Mouse (Mus musculus) olfactory bulb, adult 2 months (tissue): ENCODE measurements around the gene Fam168a. TPM values are rescaled to one million over a fixed set of nuclear protein-coding genes. Genes with fewer than 3 reads are reported as not detected.

Source experiments
- H3K27ac ChIP-seq: fragments of 200-500 bp; 2 replicates; pipeline ENCODE4 v1.5.1; 2012; ENCODE audit warnings: low read depth, low read length; ENCODE audit not compliant: insufficient read depth
- H3K4me1 ChIP-seq: fragments of 200-500 bp; 2 replicates; pipeline ENCODE4 v1.6.1; 2012; ENCODE audit warnings: low read length; ENCODE audit not compliant: control insufficient read depth, insufficient read depth
- H3K4me3 ChIP-seq: fragments of 200-500 bp; 2 replicates; pipeline ENCODE4 v1.5.1; 2012; ENCODE audit warnings: mild to moderate bottlenecking, low read depth, low read length, moderate library complexity; ENCODE audit not compliant: insufficient read depth
- CTCF ChIP-seq: fragments of 200-500 bp; IDR thresholded peaks from 2 replicates; pipeline ENCODE4 v1.5.1; 2012; ENCODE audit warnings: low read depth, mild to moderate bottlenecking, low read length, moderate library complexity; ENCODE audit not compliant: insufficient read depth
- POLR2A ChIP-seq: fragments of 200-500 bp; IDR thresholded peaks from 2 replicates; pipeline ENCODE4 v1.6.1; 2012; ENCODE audit warnings: mild to moderate bottlenecking, low read depth, low read length, moderate library complexity; ENCODE audit not compliant: insufficient read depth
- WGBS: fragments of 180-500 bp; shearing (Covaris S2); methylation state at CpG from one replicate; pipeline ENCODE4 v1.1.7; 2018; 5-methylcytosine and 5-hydroxymethylcytosine counted together
- polyA plus RNA-seq: library from polyadenylated mRNA; stranded (reverse); fragments of >200 nt; gene quantifications from 2 replicates; pipeline ENCODE4 v1.2.4, GENCODE M21; 2012; ENCODE audit warnings: low replicate concordance; ENCODE audit not compliant: missing spikeins, insufficient read depth, insufficient read length

The Fam168a gene
- polyA plus RNA-seq, 1 experiment: not detected

GRCm38 (mm10) chr7:100693199-100693598 lies 13.2 kb upstream of the Fam168a start:
- 81% methylated on average over 8 of the region's 8 CpGs for WGBS
- Histone ChIP-seq H3K4me1 (no peaks in the 10 kb centered on the region), H3K4me3 (no peak overlapping the region), H3K27ac (no peak overlapping the region)
- TF ChIP-seq POLR2A (no peak), CTCF (no peak)

GRCm38 (mm10) chr7:100699771-100700770 lies 6.4 kb upstream of the Fam168a start:
- Histone ChIP-seq H3K4me1 (no peaks in the 10 kb centered on the region), H3K27ac (no peak overlapping the region), H3K4me3 (no peak overlapping the region)
- 81% methylated on average over 8 of the region's 8 CpGs for WGBS
- TF ChIP-seq POLR2A (no peak), CTCF (no peak)

GRCm38 (mm10) chr7:100706883-100707480 lies 547 bp downstream of the Fam168a start:
- WGBS: 1% methylated on average over 23 of the region's 23 CpGs
- Histone ChIP-seq H3K27ac (peak overlapping the region; percentile 89), H3K4me1 (no peaks in the 10 kb centered on the region), H3K4me3 (peak overlapping the region; percentile 84)
- no peak; the same call in 1 of the 2 replicates for TF ChIP-seq POLR2A
- no peak for TF ChIP-seq CTCF

GRCm38 (mm10) chr7:100718741-100719140 lies 12.3 kb downstream of the Fam168a start:
- Histone ChIP-seq H3K27ac (no peak overlapping the region), H3K4me3 (no peak overlapping the region), H3K4me1 (peaks cover 11% of the 10 kb centered on the region)
- 58% methylated on average over 5 of the region's 5 CpGs for WGBS
- TF ChIP-seq POLR2A (no peak), CTCF (no peak)

GRCm38 (mm10) chr7:100722268-100722667 lies 15.8 kb downstream of the Fam168a start:
- WGBS: 61% methylated on average over 6 of the region's 6 CpGs
- peaks cover 11% of the 10 kb centered on the region for H3K4me1 ChIP-seq
- TF ChIP-seq POLR2A (no peak), CTCF (no peak)
- no peak overlapping the region for H3K27ac ChIP-seq
- H3K4me3 ChIP-seq: no peak overlapping the region

GRCm38 (mm10) chr7:100723453-100724294 lies 17.2 kb downstream of the Fam168a start:
- Histone ChIP-seq H3K27ac (no peak overlapping the region), H3K4me1 (peaks cover 11% of the 10 kb centered on the region), H3K4me3 (no peak overlapping the region)
- WGBS: 53% methylated on average over 12 of the region's 12 CpGs
- TF ChIP-seq CTCF: no peak
- TF ChIP-seq POLR2A: no peak

- H3K4me1 ChIP-seq: peaks cover 3% of the 10 kb centered on the region
- no peak overlapping the region for H3K4me3 ChIP-seq
- no peak overlapping the region for H3K27ac ChIP-seq
- no peak for TF ChIP-seq POLR2A
- TF ChIP-seq CTCF: no peak
- WGBS: 85% methylated on average over 2 of the region's 2 CpGs
Measured at GRCm38 (mm10) chr7:100727538-100728085, 21.2 kb downstream of the Fam168a start.

- no peak for TF ChIP-seq CTCF
- no peak for TF ChIP-seq POLR2A
- WGBS: 42% methylated on average over 2 of the region's 2 CpGs
Measured at GRCm38 (mm10) chr7:100729778-100730177, 23.3 kb downstream of the Fam168a start.

More at GRCm38 (mm10) chr7:100729778-100730177, 23.3 kb downstream of the Fam168a start:
- no peak overlapping the region for H3K4me3 ChIP-seq
- H3K27ac ChIP-seq: no peak overlapping the region
- H3K4me1 ChIP-seq: peaks cover 2% of the 10 kb centered on the region
